Mouse (Mus musculus): Measurements from ENCODE around the gene Kndc1. TPM values are rescaled to one million over a fixed set of nuclear protein-coding genes. Genes with fewer than 3 reads are reported as not detected.

Gene Kndc1
- polyA plus RNA-seq, 1 experiment from 2014 or later: 0.15 TPM

- Histone ChIP-seq H3K27ac (no peak overlapping the region), H3K9ac (replicated peaks) (no peak overlapping the region), H3K4me3 (replicated peaks) (no peak overlapping the region), H3K36me3 (no peaks in the 10 kb centered on the region), H3K4me2 (no peak overlapping the region), H3K27me3 (peaks cover 78% of the 10 kb centered on the region), H3K9me3 (no peaks in the 10 kb centered on the region), H3K4me1 (replicated peaks) (peaks cover 2% of the 10 kb centered on the region; the same call in 1 of the 2 replicates)
- 60% methylated on average over 6 of the region's 6 CpGs for WGBS
- ATAC-seq (ENCODE audit: insufficient number of reproducible peaks, insufficient read depth, low FRiP score, low TSS enrichment, low read depth): no peak
Measured at GRCm38 (mm10) chr7:139951991-139952633, 57.6 kb downstream of the Kndc1 start.

- Histone ChIP-seq H3K4me2 (no peak overlapping the region), H3K4me3 (replicated peaks) (no peak overlapping the region), H3K9ac (replicated peaks) (no peak overlapping the region), H3K27me3 (peaks cover 61% of the 10 kb centered on the region), H3K9me3 (no peaks in the 10 kb centered on the region), H3K4me1 (replicated peaks) (peaks cover 2% of the 10 kb centered on the region; the same call in 1 of the 2 replicates), H3K36me3 (no peaks in the 10 kb centered on the region), H3K27ac (no peak overlapping the region)
- WGBS: 90% methylated on average over 4 of the region's 4 CpGs
- no peak for ATAC-seq (ENCODE audit: insufficient number of reproducible peaks, insufficient read depth, low FRiP score, low TSS enrichment, low read depth)
Measured at GRCm38 (mm10) chr7:139955505-139955904, 61.0 kb downstream of the Kndc1 start.

GRCm38 (mm10) chr7:139956658-139957057 lies 62.2 kb downstream of the Kndc1 start:
- Histone ChIP-seq H3K9me3 (no peaks in the 10 kb centered on the region), H3K27ac (no peak overlapping the region), H3K4me3 (replicated peaks) (no peak overlapping the region), H3K36me3 (no peaks in the 10 kb centered on the region), H3K4me1 (replicated peaks) (no peaks in the 10 kb centered on the region), H3K27me3 (peaks cover 57% of the 10 kb centered on the region), H3K9ac (replicated peaks) (no peak overlapping the region), H3K4me2 (no peak overlapping the region)
- no peak for ATAC-seq (ENCODE audit: insufficient number of reproducible peaks, insufficient read depth, low FRiP score, low TSS enrichment, low read depth)
- WGBS: 67% methylated on average over 3 of the region's 3 CpGs

- Histone ChIP-seq H3K36me3 (no peaks in the 10 kb centered on the region), H3K27ac (no peak overlapping the region), H3K9ac (replicated peaks) (no peak overlapping the region), H3K9me3 (no peaks in the 10 kb centered on the region), H3K4me2 (no peak overlapping the region), H3K4me3 (replicated peaks) (no peak overlapping the region), H3K4me1 (replicated peaks) (no peaks in the 10 kb centered on the region), H3K27me3 (peaks cover 49% of the 10 kb centered on the region)
- 49% methylated on average over 11 of the region's 11 CpGs for WGBS
- no peak for ATAC-seq (ENCODE audit: insufficient number of reproducible peaks, insufficient read depth, low FRiP score, low TSS enrichment, low read depth)
Measured at GRCm38 (mm10) chr7:139957437-139957836, 62.9 kb downstream of the Kndc1 start.

GRCm38 (mm10) chr7:139957958-139958357 lies 63.5 kb downstream of the Kndc1 start:
- WGBS: 34% methylated on average over 11 of the region's 11 CpGs
- Histone ChIP-seq H3K4me2 (no peak overlapping the region), H3K9ac (replicated peaks) (no peak overlapping the region), H3K9me3 (no peaks in the 10 kb centered on the region), H3K27ac (no peak overlapping the region), H3K36me3 (no peaks in the 10 kb centered on the region), H3K27me3 (peaks cover 46% of the 10 kb centered on the region), H3K4me3 (replicated peaks) (no peak overlapping the region), H3K4me1 (replicated peaks) (no peaks in the 10 kb centered on the region)
- no peak for ATAC-seq (ENCODE audit: insufficient number of reproducible peaks, insufficient read depth, low FRiP score, low TSS enrichment, low read depth)

DNA sequence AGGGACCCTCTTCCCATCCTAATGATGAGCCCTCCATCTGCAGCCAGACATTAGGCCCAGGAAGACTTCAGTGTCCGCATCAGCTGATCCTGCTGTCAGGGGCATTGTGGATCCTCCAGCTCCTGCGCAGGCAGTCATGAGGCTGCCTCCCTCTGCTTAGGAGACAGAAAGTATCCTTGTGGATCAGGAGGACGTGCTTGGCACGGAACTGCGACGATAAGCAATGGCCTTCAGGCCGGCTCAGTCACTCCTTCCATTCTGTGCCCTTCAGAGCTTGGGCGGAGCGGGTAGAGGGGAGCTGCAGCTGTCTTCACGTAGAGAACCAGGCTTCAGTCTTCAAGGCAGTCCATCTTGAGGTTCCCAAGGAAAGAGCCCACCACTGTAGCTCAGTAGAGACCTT lies 66.6 kb downstream of the Kndc1 start:
- WGBS: 85% methylated on average over 10 of the region's 10 CpGs

DNA sequence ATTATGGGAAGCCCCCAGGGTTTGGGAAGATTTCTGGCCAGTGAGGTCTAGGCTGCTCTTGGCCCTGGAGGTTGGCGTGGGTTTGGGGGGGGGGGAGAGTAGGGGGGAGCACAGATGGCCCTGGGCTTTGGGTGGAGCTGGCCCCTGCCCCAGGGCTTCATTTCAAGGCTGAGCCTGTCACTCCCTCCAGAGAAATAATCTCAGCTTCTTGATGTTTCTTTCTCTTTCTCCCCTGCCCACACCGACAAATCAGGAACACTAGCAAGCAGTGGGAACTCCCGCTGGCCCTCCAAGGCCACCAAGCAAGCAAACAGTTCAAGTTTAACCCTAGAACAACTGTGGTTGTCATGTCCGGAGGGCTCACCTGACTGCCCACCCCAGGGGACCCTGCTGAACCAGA lies 69.3 kb downstream of the Kndc1 start:
- Histone ChIP-seq H3K9ac (replicated peaks) (no peak overlapping the region), H3K27me3 (peaks cover 11% of the 10 kb centered on the region), H3K4me2 (no peak overlapping the region), H3K27ac (no peak overlapping the region), H3K4me3 (replicated peaks) (no peak overlapping the region), H3K36me3 (no peaks in the 10 kb centered on the region), H3K9me3 (no peaks in the 10 kb centered on the region), H3K4me1 (replicated peaks) (peaks cover 4% of the 10 kb centered on the region; the same call in 1 of the 2 replicates)
- ATAC-seq (ENCODE audit: insufficient number of reproducible peaks, insufficient read depth, low FRiP score, low TSS enrichment, low read depth): no peak
- 57% methylated on average over 4 of the region's 4 CpGs for WGBS

More for the DNA sequence above, 66.6 kb downstream of the Kndc1 start:
- Histone ChIP-seq H3K4me1 (replicated peaks) (no peaks in the 10 kb centered on the region), H3K27ac (no peak overlapping the region), H3K9me3 (no peaks in the 10 kb centered on the region), H3K4me2 (no peak overlapping the region), H3K9ac (replicated peaks) (no peak overlapping the region), H3K4me3 (replicated peaks) (no peak overlapping the region), H3K27me3 (peaks cover 28% of the 10 kb centered on the region), H3K36me3 (no peaks in the 10 kb centered on the region)
- no peak for ATAC-seq (ENCODE audit: insufficient number of reproducible peaks, insufficient read depth, low FRiP score, low TSS enrichment, low read depth)

DNA sequence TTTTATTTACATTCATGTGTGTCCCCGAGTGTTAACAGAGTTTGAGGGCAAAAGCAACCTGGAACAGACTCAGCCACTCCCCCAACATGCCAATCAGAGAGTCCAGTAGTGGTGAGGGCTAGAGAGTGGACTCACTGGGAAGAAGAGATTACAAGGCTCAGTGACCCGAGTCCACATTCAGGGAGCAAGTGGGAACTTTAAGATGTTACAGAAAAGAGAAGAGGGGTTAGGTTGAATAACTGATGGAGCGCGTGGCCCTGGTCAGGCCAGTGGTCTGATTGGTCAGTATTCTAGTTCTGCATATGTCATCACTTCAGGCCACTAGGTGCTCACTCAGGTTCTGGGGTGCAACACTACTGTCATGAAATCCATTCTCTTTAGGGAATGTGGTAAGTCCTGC lies 72.7 kb downstream of the Kndc1 start:
- H3K9me3 ChIP-seq: no peaks in the 10 kb centered on the region
- no peak overlapping the region for H3K4me2 ChIP-seq
- WGBS: 36% methylated on average over 4 of the region's 4 CpGs
- ATAC-seq (ENCODE audit: insufficient number of reproducible peaks, insufficient read depth, low FRiP score, low TSS enrichment, low read depth): no peak
- no peak overlapping the region for H3K9ac ChIP-seq (replicated peaks)
- no peak overlapping the region for H3K4me3 ChIP-seq (replicated peaks)
- H3K4me1 ChIP-seq (replicated peaks): peaks cover 4% of the 10 kb centered on the region; the same call in 1 of the 2 replicates
- H3K36me3 ChIP-seq: no peaks in the 10 kb centered on the region
- no peak overlapping the region for H3K27ac ChIP-seq
- H3K27me3 ChIP-seq: 0 out of 2 replicates have a peak, but pooled peaks cover 3% of the 10 kb centered on the region

DNA sequence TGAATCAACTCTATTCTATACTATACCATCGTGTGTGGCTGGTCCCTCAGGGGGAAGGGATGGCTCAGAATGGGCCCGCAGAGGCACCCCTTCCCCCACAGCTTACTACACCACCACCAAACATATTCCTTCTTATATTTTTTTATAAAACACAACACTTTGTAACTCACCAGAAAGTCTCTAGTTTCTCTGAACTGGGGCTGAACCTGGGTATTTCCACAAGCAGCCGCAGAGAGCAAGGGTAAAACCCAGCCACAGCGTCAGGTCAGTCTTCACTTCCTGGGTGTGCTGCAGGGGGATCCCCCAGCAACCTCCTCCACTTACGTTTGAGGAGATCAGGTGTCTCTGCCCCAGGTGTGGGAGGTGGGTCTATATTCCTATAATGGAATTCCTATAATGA lies 73.9 kb downstream of the Kndc1 start:
- WGBS: 60% methylated on average over 5 of the region's 5 CpGs
- H3K27me3 ChIP-seq: 0 out of 2 replicates have a peak, but pooled peaks cover 3% of the 10 kb centered on the region
- no peak overlapping the region for H3K4me3 ChIP-seq (replicated peaks)
- ATAC-seq (ENCODE audit: insufficient number of reproducible peaks, insufficient read depth, low FRiP score, low TSS enrichment, low read depth): no peak
- H3K9ac ChIP-seq (replicated peaks): no peak overlapping the region
- H3K4me1 ChIP-seq (replicated peaks): peaks cover 4% of the 10 kb centered on the region; the same call in 1 of the 2 replicates
- no peak overlapping the region for H3K4me2 ChIP-seq
- H3K27ac ChIP-seq: no peak overlapping the region
- H3K36me3 ChIP-seq: no peaks in the 10 kb centered on the region
- H3K9me3 ChIP-seq: no peaks in the 10 kb centered on the region

GRCm38 (mm10) chr7:139969348-139970130 lies 75.0 kb downstream of the Kndc1 start:
- Histone ChIP-seq H3K9me3 (no peaks in the 10 kb centered on the region), H3K27me3 (0 out of 2 replicates have a peak, but pooled peaks cover 3% of the 10 kb centered on the region), H3K4me2 (no peak overlapping the region), H3K36me3 (no peaks in the 10 kb centered on the region), H3K4me1 (replicated peaks) (peaks cover 4% of the 10 kb centered on the region; the same call in 1 of the 2 replicates), H3K4me3 (replicated peaks) (no peak overlapping the region), H3K27ac (no peak overlapping the region), H3K9ac (replicated peaks) (no peak overlapping the region)
- WGBS: 30% methylated on average over 9 of the region's 10 CpGs
- no peak for ATAC-seq (ENCODE audit: insufficient number of reproducible peaks, insufficient read depth, low FRiP score, low TSS enrichment, low read depth)

DNA sequence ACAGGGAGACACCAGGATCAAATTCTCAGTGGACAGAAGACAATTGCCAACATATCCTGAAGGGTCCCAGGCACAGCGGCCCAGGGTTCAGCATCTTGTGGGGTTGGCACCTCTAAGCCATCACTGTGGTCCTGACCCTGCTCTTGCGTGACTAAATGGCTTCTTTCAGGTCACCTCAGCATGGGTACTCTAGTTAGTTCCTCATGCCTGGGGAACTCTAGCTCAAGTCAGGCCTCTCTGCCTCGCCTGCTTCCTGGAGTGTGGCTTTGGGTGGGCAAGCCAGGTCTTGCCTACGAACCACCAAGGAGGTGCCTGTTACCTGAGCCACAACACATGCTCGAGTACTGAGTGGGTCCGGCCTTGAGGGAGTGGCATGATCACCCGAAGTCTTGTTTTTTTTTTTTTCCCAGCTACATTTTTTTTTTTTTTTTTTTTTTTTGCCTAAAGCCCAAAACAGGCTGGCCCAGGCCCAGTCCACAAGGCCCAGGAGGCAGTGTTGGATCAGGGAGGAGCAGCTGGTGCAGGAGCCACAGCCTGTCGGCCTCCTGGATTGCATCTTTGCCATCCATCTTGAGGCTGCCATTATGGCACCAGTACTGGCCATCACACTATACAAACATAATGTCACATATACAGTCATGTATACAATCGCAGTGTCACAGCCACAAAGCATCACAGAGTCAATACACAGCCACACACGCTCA lies 75.9 kb downstream of the Kndc1 start:
- Histone ChIP-seq H3K9ac (replicated peaks) (no peak overlapping the region), H3K9me3 (no peaks in the 10 kb centered on the region), H3K36me3 (no peaks in the 10 kb centered on the region), H3K4me3 (replicated peaks) (no peak overlapping the region), H3K27me3 (0 out of 2 replicates have a peak, but pooled peaks cover 3% of the 10 kb centered on the region), H3K27ac (no peak overlapping the region), H3K4me2 (no peak overlapping the region), H3K4me1 (replicated peaks) (peaks cover 4% of the 10 kb centered on the region; the same call in 1 of the 2 replicates)
- no peak for ATAC-seq (ENCODE audit: insufficient number of reproducible peaks, insufficient read depth, low FRiP score, low TSS enrichment, low read depth)
- 84% methylated on average over 10 of the region's 10 CpGs for WGBS
